Mouse (Mus musculus): ENCODE measurements around the gene Ccdc27.

DNA sequence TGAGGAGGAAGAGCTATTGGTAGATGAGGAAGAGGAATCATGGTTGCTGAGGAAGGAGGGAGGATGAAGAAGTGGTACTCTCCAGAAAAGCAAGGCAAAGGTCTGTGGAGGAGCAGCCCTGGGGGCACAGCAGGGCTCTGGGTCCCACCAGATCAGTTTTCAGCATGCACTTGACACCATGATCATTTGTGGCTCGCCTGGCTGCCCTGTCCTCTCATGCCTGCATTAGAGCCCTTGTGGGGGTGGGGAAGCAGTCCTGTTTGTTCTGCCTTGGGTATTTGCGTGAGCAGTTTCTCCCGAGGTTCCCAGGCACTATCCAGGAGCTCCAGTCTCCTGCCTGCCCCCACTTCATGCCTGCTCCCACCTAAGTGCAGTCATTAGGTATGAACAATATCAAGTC lies 5.4 kb downstream of the Ccdc27 start:
- TF ChIP-seq E2F4 (IDR thresholded peaks at IDR 0.05; ENCODE audit: insufficient replicate concordance, low read depth, low read length) (no peak), CHD2 (IDR thresholded peaks at IDR 0.05; ENCODE audit: low read length) (no peak), HCFC1 (IDR thresholded peaks at IDR 0.05; ENCODE audit: low read depth, low read length) (no peak), CHD1 (IDR thresholded peaks at IDR 0.05; ENCODE audit: low read depth, low read length) (no peak), MYC (IDR thresholded peaks at IDR 0.05; ENCODE audit: low read depth, low read length) (no peak), EP300 (IDR thresholded peaks at IDR 0.05; ENCODE audit: low read length) (no peak), POLR2A (IDR thresholded peaks at IDR 0.05; ENCODE audit: low read depth, low read length) (no peak), CTCF (conservative IDR thresholded peaks at IDR 0.05 in 1 of 2, IDR thresholded peaks at IDR 0.05 in 1 of 2; ENCODE audit: low read depth in 2 of 2, low read length in 2 of 2) (no peak), GABPA (IDR thresholded peaks at IDR 0.05; ENCODE audit: insufficient replicate concordance, low read depth, low read length) (no peak), MEF2A (IDR thresholded peaks at IDR 0.05; ENCODE audit: borderline replicate concordance, low read depth, low read length) (no peak), ZNF384 (IDR thresholded peaks at IDR 0.05; ENCODE audit: low read depth, low read length) (no peak), POLR2AphosphoS2 (IDR thresholded peaks at IDR 0.05; ENCODE audit: low read depth, low read length) (no peak), USF1 (IDR thresholded peaks at IDR 0.05; ENCODE audit: low read depth, low read length) (no peak)

All from CH12.LX (cell line).